Mouse (Mus musculus) forebrain, embryonic 11.5 days (tissue): ENCODE results near the gene Mrpl58. TPM values are rescaled to one million over a fixed set of nuclear protein-coding genes. Genes with fewer than 3 reads are reported as not detected.

Experiments
- ATAC-seq: fragments of 200-750 bp; cut with Nextera tagmentation; replicated peaks from 2 replicates; pipeline ENCODE4 v1.8.0; 2017; ENCODE audit warnings: moderate TSS enrichment; ENCODE audit not compliant: low FRiP score
- DNase-seq: peaks from one replicate; pipeline ENCODE4 v3.0.0-alpha.2; 2017; ENCODE audit warnings: low spot score
- H3K27ac ChIP-seq: fragments of 300-500 bp; sonication (generic); 2 replicates; pipeline ENCODE4 v1.5.1; 2014; ENCODE audit warnings: low read depth, low read length
- H3K27me3 ChIP-seq: fragments of 300-500 bp; sonication (generic); 2 replicates; pipeline ENCODE4 v1.6.1; 2014; ENCODE audit warnings: mild to moderate bottlenecking, low read length, mixed read lengths; ENCODE audit not compliant: control insufficient read depth, insufficient read depth
- H3K36me3 ChIP-seq: fragments of 300-500 bp; sonication (generic); 2 replicates; pipeline ENCODE4 v1.6.1; 2014; ENCODE audit warnings: mild to moderate bottlenecking, low read length, moderate library complexity, mixed read lengths; ENCODE audit not compliant: control insufficient read depth, insufficient read depth
- H3K4me1 ChIP-seq: fragments of 300-500 bp; sonication (generic); replicated peaks from 2 replicates; pipeline ENCODE4 v1.6.1; 2014; ENCODE audit warnings: low read length, mixed read lengths; ENCODE audit not compliant: control insufficient read depth, insufficient read depth
- H3K4me2 ChIP-seq: fragments of 300-500 bp; sonication (generic); 2 replicates; pipeline ENCODE4 v1.6.1; 2014; ENCODE audit warnings: low read depth, mild to moderate bottlenecking, low read length, moderate library complexity, mixed read lengths; ENCODE audit not compliant: severe bottlenecking
- H3K4me3 ChIP-seq: fragments of 300-500 bp; sonication (generic); 2 replicates; pipeline ENCODE4 v1.5.1; 2014; ENCODE audit warnings: low read depth, low read length
- H3K9ac ChIP-seq: fragments of 300-500 bp; sonication (generic); 2 replicates; pipeline ENCODE4 v1.6.1; 2014; ENCODE audit warnings: low read length
- H3K9me3 ChIP-seq: fragments of 300-500 bp; sonication (generic); 2 replicates; pipeline ENCODE4 v1.6.1; 2016; ENCODE audit warnings: low read length, mixed read lengths; ENCODE audit not compliant: control insufficient read depth
- WGBS: fragments of 180-500 bp; shearing (Covaris S2); extraction: QIAGEN DNeasy Blood & Tissue Kit; methylation state at CpG from one replicate; pipeline ENCODE4 v1.1.7; 2014; 5-methylcytosine and 5-hydroxymethylcytosine counted together
- polyA plus RNA-seq: library from polyadenylated mRNA; unstranded; fragments of >200 nt; fragmentation: Nextera tagmentation; extraction: Ambion mirVana; gene quantifications from 2 replicates; pipeline ENCODE4 v1.2.1, GENCODE M21; 2014

The Mrpl58 gene
- polyA plus RNA-seq, 1 experiment from 2014 or later: 253 TPM

DNA sequence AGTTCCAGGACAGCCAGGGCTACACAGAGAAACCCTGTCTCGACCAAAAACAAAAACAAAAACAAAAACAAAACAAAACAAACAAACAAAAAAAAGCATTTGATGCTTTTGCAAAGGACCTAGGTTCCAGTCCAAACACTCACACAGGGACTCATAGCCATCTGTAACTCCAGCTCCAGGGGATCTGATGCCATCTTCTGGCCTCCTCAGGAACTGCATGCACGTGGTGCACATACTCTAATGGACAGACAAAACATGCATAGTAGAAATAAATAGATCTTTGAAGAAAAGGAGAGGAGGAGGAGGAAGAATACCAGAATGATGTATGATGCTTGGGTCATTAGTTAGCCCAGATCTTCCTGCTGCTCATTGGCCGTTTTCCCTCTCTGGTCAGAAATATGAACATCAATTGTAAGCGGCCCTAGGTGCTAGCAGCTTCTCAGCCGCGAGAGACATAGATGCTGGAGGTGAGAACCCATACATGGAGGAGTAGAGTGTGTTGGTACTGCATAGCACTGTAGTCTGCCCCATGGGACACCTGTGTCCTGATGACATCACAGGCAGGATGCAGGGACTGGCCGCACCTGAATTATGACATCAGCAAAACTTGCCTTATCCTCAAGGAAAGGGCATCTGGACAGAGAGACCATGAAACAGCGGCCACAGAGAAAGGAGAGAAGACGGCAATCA is 36.5 kb downstream of the Mrpl58 start, which contains the start of gene Trim80:
Gene Trim80, plus strand, starts transcription at position 640 of the 690 bp plus-strand sequence.
- Histone ChIP-seq H3K9me3 (peaks cover 3% of the 10 kb centered on the region; the same call in 1 of the 2 replicates), H3K9ac (no peak within 1 kb of the TSS), H3K4me3 (no peak within 1 kb of the TSS), H3K36me3 (no peaks in the 10 kb centered on the region), H3K4me1 (peaks cover 11% of the 10 kb centered on the region), H3K27ac (no peak within 1 kb of the TSS), H3K4me2 (no peak within 1 kb of the TSS), H3K27me3 (no peaks in the 10 kb centered on the region; the same call in 1 of the 2 replicates)
- WGBS: 94% methylated on average over 9 of the region's 9 CpGs
- ATAC-seq (no peak), DNase-seq (no peak)

DNA sequence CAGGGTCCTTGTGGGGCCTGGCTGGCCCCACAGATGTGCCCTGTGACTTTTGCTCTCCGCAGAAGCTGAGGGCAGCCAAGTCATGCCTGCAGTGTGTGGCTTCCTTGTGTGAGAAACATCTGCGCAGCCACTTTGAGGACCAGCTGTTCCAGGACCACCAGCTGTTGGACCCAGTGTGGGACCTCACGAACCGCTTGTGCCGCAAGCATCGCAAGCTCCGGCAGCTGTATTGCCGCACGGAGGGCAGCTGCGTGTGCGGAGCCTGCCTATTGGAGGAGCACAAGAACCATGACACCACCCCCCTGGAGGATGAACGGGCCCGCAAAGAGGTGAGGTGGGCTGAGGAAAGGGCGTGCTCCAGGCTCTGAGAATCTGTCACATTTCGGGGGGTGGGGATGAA is 37.9 kb downstream of the Mrpl58 start:
- Histone ChIP-seq H3K9ac (no peak overlapping the region), H3K27me3 (no peaks in the 10 kb centered on the region), H3K9me3 (peaks cover 3% of the 10 kb centered on the region; the same call in 1 of the 2 replicates), H3K36me3 (no peaks in the 10 kb centered on the region), H3K27ac (no peak overlapping the region), H3K4me2 (no peak overlapping the region), H3K4me1 (no peaks in the 10 kb centered on the region; the same call in 1 of the 2 replicates), H3K4me3 (no peak overlapping the region)
- DNase-seq: no peak
- WGBS: 53% methylated on average over 15 of the region's 15 CpGs
- ATAC-seq: no peak

DNA sequence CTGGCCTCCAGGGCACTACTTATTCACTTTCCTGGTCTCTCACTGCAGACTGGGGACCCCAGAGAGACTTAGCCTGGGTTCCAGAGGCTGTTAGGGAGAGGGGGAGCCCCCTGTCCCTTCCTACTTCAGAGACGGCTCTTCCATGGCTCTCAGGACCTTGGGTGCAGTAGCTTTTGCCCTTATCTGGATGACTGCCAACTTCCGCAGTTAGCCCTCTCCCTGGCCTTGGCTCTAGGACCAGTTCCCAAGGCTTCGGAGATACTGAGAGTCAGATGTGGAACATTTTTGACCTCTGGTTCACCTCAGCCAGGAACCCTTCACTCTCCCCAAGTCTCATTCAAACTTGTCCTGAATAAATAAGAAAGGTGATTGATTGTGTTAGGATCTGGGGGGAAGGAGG is 43.4 kb downstream of the Mrpl58 start:
- no peak overlapping the region for H3K4me2 ChIP-seq
- H3K27me3 ChIP-seq: no peaks in the 10 kb centered on the region
- no peak overlapping the region for H3K27ac ChIP-seq
- H3K9me3 ChIP-seq: no peaks in the 10 kb centered on the region
- no peak for ATAC-seq
- no peak overlapping the region for H3K9ac ChIP-seq
- H3K4me3 ChIP-seq: no peak overlapping the region
- H3K36me3 ChIP-seq: no peaks in the 10 kb centered on the region
- WGBS: 89% methylated on average over 3 of the region's 3 CpGs
- DNase-seq: no peak
- H3K4me1 ChIP-seq: no peaks in the 10 kb centered on the region

DNA sequence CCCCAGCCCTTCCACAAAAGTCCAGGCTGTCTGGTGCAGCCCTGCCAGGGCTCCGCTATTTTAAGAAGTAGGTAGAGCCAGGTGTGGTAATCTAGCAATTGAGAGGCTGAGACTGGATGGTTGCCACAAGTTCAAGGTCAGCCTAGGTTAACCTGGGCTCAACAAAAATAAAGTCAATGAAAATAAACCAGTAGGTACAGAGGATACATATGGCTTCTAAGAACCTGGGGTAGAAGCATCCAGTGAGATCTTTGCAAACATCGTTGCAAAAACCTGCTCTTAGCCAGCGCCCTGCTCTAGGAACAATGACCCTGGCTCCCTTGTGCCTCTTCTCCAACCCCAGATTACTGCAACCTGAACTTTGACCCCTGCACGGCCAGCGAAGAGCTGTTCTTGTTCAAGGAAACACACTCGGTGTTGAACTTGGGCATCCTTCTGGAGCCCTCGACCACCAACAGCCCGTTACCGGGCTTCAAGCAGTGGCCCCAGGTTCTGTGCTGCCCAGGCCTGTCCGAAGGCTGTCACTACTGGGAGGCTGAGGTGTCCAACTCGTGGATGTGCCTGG is 43.9 kb downstream of the Mrpl58 start:
- H3K27me3 ChIP-seq: no peaks in the 10 kb centered on the region
- H3K4me2 ChIP-seq: no peak overlapping the region
- no peaks in the 10 kb centered on the region for H3K4me1 ChIP-seq
- 88% methylated on average over 11 of the region's 11 CpGs for WGBS
- no peaks in the 10 kb centered on the region for H3K36me3 ChIP-seq
- H3K9me3 ChIP-seq: no peaks in the 10 kb centered on the region
- no peak overlapping the region for H3K27ac ChIP-seq
- no peak overlapping the region for H3K4me3 ChIP-seq
- ATAC-seq (no peak), DNase-seq (no peak)
- H3K9ac ChIP-seq: no peak overlapping the region

DNA sequence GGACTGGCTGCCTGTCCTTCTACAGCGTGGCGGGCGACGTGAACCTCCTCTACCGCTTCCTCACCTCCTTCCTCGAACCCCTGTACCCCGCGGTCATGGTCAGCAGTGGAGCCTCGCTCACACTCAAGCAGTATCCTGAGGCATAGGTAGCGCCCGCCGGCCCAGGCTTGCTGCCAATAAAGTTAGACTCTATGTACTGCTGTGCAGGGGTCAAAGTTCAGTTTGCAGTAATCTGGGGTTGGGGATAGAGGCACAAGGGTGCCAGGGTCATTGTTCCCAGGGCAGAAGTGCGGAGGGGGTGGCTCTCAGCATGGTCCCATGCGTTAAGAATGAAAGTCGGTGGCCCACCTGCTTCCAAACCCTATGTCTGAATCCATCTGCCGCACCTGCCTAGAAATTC is 44.5 kb downstream of the Mrpl58 start:
- no peak overlapping the region for H3K9ac ChIP-seq
- ATAC-seq (no peak), DNase-seq (no peak)
- no peaks in the 10 kb centered on the region for H3K27me3 ChIP-seq
- no peak overlapping the region for H3K4me3 ChIP-seq
- H3K36me3 ChIP-seq: no peaks in the 10 kb centered on the region
- WGBS: 84% methylated on average over 16 of the region's 16 CpGs
- no peak overlapping the region for H3K27ac ChIP-seq
- H3K4me2 ChIP-seq: no peak overlapping the region
- H3K4me1 ChIP-seq: no peaks in the 10 kb centered on the region
- no peaks in the 10 kb centered on the region for H3K9me3 ChIP-seq

DNA sequence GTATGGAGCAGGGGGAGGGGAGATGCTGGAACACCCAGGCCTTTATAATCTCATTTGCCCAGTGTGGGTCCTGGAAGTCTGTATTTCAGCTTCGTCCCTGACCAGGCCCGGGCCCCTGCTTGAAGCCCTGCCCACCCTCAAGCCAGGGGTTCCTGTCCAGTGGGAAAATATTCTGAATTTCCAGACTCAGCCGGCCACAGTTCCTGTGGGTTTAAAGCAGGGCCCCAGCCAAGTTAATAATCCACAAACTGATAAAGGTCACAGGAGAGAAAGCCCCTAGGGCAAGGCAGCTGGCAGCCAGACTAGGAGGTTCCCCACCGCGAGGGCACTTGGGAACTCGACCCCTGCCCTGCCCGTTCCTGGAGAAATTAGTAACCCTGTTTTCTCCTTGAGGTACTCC is 45.4 kb downstream of the Mrpl58 start:
- H3K27ac ChIP-seq: no peak overlapping the region
- DNase-seq (no peak), ATAC-seq (no peak)
- no peak overlapping the region for H3K9ac ChIP-seq
- H3K4me3 ChIP-seq: no peak overlapping the region
- no peaks in the 10 kb centered on the region for H3K9me3 ChIP-seq
- H3K4me2 ChIP-seq: no peak overlapping the region
- no peaks in the 10 kb centered on the region for H3K27me3 ChIP-seq
- no peaks in the 10 kb centered on the region for H3K4me1 ChIP-seq
- whole genome bisulfite sequencing: 63% methylated on average over 7 of the region's 7 CpGs
- no peaks in the 10 kb centered on the region for H3K36me3 ChIP-seq

DNA sequence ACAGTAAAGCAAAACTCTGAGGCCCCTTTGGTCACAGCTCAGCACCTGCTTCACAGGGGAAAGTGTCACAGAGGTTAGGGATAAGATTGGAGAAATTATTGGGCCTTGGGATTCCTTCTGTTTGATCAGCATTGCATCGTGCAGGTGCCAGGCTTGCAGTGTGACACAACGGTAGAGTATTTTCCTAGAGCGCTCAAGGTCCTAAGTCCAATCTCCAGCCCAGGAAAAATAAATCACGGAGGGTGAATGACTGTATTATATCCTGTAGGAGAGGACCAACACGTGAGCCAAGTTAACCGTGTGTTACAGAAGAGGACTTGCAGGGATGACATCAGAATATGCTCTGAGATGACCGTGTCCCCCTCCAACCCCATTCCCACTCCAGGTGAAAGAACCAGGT is 46.6 kb downstream of the Mrpl58 start:
- no peak overlapping the region for H3K27ac ChIP-seq
- DNase-seq (no peak), ATAC-seq (no peak)
- H3K9me3 ChIP-seq: no peaks in the 10 kb centered on the region
- H3K4me2 ChIP-seq: no peak overlapping the region
- H3K9ac ChIP-seq: no peak overlapping the region
- no peaks in the 10 kb centered on the region for H3K4me1 ChIP-seq
- WGBS: 90% methylated on average over 7 of the region's 7 CpGs
- H3K36me3 ChIP-seq: no peaks in the 10 kb centered on the region
- no peak overlapping the region for H3K4me3 ChIP-seq
- H3K27me3 ChIP-seq: no peaks in the 10 kb centered on the region

DNA sequence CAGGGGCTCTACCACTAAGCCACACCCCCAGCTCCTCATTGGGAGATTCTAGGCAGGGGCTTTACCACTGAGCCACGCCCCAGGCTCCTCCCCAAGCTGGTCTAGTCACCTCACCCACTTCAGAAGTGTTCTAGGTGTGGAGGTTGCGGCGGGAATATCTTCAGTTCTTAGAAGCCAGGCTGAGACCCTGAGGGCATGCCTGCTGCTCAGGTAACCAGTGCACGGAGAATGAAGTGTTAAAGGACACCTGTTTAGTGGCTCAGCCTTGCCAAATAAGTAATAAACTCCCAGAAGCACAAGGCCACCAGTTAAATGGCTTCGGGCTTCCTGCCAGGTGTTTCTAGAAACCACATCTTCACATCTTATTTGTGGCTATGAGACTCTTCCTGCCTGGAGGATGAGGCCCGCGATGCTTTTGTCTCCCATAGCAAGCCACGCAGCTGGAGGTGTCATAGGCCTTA is 48.3 kb downstream of the Mrpl58 start:
- no peak for ATAC-seq
- H3K9ac ChIP-seq: no peak overlapping the region
- no peaks in the 10 kb centered on the region for H3K4me1 ChIP-seq
- H3K9me3 ChIP-seq: no peaks in the 10 kb centered on the region
- 91% methylated on average over 8 of the region's 8 CpGs for WGBS
- H3K4me3 ChIP-seq: no peak overlapping the region
- no peaks in the 10 kb centered on the region for H3K36me3 ChIP-seq
- no peak for DNase-seq
- no peak overlapping the region for H3K27ac ChIP-seq
- no peak overlapping the region for H3K4me2 ChIP-seq
- no peaks in the 10 kb centered on the region for H3K27me3 ChIP-seq
